Mouse (Mus musculus): ENCODE measurements around the gene Xylt1.

The Xylt1 gene

DNA sequence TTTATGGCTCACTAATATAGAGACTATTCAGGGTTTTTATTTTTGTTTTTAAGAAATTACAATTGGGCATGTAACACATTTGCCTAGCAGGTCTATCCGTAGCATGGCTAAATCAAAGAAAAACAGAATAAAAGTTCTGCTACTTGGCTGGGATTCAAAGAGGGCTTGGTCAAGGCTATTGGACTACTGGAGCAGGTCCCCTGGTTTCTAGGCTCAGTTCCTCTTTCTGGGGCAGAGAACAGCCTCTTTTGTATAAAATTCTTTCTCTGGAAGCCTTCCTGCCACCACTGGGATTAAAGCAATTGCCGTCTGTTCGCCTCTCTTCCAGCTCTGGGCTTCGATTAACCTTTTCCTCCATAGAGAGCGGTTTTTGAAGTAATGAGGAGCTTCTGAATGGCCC lies 100.1 kb downstream of the Xylt1 start:
- no peak for DNase-seq (ENCODE audit: low read depth, low spot score)

DNA sequence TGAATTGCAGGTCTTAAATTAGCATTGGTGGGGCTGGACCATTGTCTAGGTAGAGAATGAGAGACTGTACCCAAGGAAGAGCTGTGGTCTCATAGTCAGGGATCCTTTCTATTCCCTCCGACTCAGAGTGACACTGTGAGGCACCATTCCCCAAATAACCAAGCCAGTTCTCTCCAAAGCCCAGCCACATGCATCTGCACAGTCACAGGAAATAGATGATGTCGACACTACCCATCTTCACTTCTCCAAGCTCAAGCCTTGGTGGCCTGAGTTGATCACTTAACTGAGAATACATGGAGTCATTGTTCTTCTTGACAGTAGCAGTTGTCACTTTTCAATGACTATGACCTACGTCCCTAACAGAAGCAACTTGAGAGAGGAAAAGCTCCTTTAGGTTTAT lies 100.6 kb downstream of the Xylt1 start:
- DNase-seq (ENCODE audit: low read depth, low spot score) = no peak

DNA sequence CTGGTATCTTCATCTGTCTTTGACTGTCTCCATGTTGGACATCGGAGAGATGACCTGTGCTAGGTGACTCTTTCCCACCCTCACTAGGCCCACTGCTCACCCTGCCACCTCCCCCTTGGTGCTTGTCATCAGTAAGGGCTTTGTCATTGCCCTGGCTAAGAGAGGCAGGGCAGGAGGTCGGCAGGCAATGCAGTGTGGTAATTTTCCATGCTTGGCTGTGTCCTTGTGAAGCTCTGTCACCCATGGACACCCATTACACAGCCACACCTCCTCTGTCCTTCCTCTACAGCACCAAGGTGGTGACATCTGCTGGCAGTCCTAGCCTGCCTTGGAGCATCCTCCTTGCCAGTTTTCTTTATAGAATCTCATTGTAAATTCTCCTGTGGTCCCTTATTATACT lies 101.9 kb downstream of the Xylt1 start:
- no peak for DNase-seq (ENCODE audit: low read depth, low spot score)

DNA sequence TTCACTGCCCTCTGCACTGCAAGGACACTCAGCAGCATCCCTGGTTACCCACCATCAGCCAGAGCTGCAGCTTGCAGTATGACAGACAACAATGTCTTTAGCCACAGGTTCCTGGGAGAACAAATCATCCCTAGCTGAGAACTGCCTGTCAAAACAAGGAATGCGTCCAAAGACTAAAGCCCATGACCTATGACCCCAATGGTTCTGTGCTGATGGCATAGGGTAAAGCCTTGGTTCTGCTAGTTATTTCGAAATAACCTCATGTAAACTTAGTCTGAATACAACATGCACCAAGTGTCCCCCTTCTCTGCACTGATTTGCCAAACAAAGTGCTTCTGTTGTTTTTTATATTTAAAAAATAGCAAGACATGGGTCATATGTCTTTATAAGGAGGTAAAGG lies 103.8 kb downstream of the Xylt1 start:
- no peak for DNase-seq (ENCODE audit: low read depth, low spot score)

DNA sequence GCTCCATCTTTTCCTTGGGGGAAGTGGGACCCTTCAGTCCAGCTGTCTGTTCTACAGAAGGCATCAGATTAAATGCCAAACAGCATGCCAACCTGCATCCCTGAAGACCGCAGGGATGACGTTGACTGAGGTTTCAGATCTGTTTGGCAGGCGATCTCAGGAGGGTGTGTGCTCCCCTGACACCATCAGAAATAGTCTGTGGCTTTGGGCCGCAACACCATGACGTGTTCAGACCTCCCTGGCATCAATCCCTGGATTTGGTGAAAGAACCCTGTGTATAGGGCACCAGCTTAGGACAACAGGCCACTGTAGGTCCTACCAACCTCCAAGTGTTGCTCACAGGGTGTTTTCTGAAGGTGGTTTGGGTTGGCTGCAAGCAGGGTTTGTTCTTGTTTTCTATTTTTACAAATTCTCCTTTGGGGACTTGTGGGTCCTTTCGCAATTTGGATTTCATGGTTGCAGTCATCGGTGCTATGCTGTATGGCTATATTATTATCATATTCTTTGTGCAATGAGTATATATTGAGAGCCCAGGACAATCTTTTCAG lies 104.3 kb downstream of the Xylt1 start:
- DNase-seq (ENCODE audit: low read depth, low spot score) = no peak

DNA sequence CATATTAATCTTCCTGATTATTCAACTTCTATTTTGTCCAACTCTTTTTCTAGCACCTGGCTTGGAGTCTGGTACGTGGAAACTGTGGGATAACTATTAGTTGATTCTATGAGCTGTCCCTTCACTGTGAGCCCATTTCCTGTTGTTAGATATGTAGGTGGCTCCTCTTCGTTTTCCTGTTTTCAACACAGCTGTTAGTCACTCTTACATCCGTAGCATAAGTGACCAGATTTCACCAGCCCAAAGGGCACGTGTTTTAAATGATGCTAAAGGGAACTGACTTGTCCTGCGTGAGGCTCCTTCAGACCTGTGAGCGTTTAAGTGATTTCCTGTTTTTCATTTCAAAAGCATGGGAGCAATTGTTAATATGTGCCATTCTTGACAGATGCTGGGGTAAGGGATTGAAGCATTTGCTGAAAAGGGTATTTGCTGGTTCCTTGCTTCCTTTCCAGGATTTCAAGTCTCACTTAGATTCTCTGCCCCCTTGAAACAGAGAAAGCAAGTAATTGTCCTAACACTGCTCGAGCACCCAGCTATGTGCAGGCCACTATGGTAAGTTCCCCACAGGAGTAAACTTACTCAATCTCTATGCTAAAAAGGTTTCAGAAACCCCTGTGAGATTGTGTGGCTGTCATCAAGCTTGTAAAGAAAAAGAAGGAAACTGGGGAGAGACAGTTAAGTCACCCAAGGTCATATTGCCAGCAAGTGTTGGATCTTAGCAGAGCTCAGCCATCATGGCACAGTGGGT lies 105.8 kb downstream of the Xylt1 start:
- DNase-seq (ENCODE audit: low read depth, low spot score) = no peak

DNA sequence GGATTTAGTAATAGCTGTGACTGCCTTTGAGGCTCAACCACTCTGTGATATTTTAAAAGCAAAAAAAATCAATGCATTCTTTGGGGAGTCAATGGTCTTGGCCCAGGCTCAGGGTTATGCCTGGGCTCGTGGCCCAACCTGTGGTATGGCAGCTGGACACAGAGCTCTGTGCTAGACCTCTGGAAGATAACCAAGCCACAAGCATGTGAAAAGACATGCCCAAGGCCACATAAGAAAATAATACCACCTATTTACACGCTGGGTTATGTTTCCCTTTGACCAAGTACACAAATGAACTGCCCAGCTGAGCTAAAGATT lies 106.4 kb downstream of the Xylt1 start:
- no peak for DNase-seq (ENCODE audit: low read depth, low spot score)

DNA sequence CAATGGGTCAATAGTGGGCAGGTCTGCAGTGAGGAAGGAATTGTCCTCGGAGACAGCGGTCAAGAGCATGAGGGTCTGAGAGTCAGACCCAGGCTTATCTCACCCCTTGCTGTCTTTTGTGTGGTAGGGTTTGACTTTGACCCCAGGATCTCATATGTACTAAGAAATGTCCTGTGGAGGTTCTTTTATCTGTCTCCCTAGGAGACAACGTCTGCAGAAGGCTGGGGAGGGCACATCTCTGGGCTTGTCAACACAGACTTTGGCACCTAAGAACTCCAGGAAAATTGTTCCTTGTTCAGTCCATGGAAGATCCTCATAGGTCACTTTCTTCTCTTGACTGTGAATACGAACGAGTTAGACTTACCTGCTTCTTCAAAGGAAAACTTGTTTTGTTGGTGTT lies 109.2 kb downstream of the Xylt1 start:
- no peak for DNase-seq (ENCODE audit: low read depth, low spot score)

DNA sequence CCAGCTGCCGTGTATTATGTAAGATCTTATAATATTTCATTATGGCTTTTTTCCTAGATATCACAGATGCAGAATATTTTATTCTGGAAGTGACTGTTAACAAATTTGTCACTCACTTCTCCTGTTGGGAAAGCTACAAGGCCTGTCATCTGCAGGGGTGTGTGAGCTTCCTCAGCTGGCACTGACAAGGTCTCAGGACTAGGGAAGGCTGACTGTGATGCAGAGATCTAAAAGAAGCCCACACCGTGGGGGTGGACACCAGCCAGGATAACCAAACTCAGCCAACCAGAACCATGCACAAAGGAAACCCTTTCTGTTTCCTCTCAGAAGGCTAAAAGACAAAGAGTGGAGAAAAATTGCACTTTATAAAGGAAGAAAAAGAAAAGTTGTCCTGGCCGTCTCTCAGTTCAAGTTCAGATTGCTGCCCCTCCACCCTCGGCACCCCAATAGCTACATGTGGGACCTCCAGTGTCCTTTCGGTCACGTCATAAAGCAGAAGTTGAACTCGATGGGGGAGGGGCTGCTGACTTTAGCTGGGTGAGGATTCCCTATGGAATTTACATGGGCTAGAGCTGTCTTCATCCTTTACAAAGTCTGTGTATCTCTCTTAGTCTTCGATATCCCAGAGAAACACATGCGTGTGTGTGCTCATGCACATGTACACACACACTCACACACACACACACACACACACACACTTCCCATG lies 109.9 kb downstream of the Xylt1 start:
- DNase-seq (ENCODE audit: low read depth, low spot score) = no peak

DNA sequence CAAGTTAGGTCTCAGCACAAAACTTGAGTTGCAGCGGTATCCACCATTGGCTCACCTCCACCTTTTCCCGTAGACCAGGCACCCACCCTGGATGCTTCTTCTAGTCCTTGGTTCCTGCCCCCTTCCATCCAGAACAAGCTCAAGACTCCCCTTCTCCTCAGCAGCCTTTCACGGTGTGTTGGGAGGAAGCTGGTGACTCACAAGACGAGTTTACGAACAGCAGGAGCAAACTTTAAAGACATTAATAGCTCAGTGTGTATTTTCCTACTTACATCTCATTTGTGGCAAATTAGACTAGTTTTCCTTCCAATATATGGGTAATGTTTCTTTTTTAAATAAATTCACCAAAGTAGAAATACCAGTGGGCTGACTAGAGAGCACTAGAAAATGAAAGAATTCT lies 110.7 kb downstream of the Xylt1 start:
- DNase-seq (ENCODE audit: low read depth, low spot score) = no peak

DNA sequence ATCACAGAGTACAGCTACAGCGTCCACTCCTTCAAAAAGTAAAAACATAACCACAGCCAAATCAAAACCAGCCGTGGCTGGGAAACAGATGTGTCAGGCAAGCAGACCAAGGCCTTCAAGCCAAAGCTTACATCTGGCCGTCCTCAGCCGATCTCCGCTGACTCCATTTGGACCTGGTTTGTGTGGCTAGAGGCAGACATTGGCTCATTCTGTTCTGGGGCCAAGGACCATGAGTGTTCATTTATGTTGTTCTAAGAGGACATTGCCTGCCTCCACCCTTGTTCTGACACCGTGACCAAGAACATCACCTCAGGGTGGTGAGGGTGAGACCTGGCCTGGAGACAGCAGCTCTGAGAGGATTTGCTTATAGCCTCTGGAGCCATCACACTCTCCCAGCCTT lies 113.4 kb downstream of the Xylt1 start:
- DNase-seq (ENCODE audit: low read depth, low spot score) = no peak

DNA sequence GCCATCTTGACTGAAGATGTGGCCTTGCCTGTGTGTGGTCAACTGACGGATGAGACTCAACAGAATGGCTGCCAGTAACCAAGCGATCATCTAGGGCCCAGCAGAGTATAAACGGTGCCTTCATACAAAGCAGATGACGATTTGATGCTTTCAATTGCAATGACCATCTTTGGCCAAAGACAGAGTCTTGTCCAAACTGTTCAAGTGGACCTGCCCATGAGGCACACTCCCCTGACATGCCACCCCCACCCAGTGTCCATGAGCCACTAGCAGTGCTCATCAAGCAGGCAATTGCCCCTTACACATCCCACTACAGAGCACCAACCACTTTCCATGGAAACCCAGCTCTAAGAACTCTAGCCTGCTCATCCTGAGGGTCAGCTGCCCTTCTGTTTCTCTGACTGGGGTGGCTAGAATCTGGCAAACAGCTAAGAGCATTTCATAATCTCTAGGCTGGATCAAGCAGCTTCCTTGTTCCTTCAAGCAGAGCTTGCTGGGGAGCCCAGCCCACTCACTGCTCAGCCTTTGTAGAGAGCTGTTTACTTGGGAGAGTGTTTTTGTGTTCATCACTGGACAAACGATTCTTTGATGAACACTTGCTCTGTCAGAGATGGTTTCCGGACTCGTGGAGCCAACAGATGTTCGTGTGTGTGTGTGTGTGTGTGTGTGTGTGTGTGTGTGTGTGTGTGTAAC lies 114.0 kb downstream of the Xylt1 start:
- no peak for DNase-seq (ENCODE audit: low read depth, low spot score)

DNA sequence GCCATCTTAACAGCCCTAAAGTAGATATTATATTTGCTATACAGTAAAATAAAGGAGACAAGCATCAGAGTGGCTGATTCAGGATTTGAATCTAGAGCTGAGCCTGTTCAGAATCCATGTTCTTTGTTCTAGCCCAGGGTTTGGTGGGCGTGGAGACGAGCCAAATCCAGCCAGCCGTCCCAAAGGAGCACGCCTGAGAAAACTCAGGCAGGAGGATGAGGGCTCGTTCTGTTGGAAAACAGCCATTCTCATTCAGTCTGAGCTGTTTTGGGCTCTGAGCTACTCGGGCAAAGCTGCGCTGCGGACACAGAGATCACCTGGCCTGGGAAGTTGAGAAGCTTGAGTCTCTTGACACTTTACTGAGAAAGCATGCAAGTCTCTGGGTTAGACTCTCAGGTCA lies 115.0 kb downstream of the Xylt1 start:
- no peak for DNase-seq (ENCODE audit: low read depth, low spot score)

DNA sequence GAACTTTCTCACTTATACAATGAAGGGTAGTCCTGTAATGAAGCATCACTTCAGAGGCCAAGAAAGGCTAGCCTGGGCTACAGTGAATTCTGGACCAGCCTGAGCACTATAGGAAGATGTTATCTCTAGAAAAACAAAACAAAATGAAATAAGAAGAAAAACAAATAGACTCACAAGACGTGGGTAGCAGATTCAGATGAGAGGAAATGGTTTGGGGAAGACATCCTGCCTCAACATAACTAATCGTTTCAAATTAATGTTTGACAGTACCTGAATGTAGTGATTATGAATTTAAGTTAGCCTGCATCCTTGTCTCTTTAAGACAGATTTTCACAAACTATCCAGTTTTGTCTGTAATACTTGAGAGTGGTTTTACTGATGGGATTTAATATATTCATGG lies 117.4 kb downstream of the Xylt1 start:
- DNase-seq (ENCODE audit: low read depth, low spot score) = no peak

DNA sequence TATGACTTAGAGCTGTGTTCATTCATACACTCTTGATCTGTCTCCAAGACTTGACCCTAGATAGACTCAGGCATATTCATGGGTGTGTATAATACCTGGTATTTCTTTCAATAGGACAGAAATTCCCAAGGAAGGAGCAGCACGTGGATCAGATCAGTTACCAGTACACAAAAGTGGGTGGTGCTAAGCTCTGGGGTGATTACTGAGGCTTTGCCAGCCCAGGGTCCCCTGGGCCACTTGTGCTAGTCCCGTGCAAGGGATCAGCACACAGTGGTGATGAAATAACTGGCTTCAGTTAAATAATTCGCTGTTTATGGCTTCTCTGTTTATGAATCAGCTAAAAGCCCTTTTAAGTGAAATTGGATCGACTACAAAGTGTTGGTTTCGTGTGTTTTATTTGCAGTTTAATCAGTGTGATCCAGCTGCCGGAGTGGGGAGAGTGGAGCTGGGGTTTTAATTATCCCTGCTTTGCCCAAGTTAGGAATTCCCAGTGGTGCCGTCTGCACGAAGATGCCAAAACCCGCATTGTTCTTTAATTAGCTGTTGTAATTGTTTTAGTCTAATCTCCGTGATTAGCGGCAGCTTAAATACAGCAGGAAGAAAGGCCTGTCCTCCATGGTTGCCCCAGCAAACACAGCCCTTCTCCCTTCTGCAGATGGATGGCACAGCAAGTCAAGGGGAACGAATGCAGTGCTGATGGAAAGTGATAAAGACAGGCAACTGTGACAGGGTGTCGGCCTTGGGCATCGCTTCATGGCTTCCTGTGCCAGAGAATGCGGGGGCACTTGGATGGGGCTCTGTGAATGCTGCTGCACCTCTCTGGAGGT lies 120.8 kb downstream of the Xylt1 start:
- DNase-seq (ENCODE audit: low read depth, low spot score) = no peak

DNA sequence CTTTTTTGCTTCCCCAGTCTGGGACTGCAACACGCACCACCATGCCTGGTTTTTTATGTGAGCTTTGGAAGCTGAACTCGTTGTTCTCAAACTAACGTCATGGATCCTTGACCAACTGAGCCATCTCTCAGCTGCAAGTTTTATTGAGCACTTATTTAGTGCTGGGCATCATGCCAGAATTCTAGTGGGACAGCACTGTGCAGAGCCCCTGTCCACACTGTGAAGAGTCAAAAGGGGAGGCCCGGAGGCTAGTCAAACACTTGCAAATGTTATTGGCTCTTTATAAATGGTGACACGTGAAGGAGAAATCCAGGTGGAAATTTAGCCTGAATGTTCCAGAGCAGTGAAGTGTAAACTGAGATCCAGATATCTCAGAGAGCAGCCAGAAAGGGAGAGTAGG lies 121.6 kb downstream of the Xylt1 start:
- DNase-seq (ENCODE audit: low read depth, low spot score) = no peak

DNA sequence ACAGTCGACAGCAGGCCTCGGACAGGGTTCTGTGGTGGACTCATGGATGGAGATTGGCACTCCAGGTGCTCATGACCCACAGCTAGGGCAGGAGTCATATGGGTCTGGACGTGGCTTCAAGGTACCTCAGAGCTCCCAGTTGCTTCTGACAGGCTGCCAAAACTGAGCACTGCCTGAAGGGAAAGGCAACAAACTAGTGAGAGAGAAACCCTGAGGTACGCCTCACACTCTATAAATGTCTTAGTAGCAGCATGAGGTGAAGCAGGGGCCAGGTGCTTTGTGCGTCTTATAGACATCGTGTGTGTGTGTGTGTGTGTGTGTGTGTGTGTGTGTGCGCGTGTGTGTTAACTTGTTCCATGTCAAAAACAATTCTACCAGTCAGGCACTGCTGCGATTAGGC lies 122.9 kb downstream of the Xylt1 start:
- no peak for DNase-seq (ENCODE audit: low read depth, low spot score)

DNA sequence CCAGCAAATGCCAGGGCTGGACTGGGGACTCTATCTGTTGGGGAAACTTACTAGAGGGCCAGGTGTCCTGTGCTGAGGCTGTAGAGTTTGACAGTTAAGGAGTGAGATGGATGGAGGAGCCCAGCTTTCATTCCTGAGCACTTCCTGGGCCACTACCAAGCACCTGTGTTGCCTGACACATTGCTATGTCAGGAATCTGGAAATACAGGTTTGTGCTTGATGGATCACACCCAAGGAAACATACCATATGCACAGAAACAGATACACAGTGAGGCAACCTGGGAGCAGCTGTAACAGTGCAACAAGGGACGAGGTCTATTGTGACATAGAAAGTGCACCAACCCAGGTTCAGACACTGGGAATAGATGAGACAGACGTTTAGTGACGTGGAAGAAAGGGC lies 125.0 kb downstream of the Xylt1 start:
- DNase-seq (ENCODE audit: low read depth, low spot score) = no peak

DNA sequence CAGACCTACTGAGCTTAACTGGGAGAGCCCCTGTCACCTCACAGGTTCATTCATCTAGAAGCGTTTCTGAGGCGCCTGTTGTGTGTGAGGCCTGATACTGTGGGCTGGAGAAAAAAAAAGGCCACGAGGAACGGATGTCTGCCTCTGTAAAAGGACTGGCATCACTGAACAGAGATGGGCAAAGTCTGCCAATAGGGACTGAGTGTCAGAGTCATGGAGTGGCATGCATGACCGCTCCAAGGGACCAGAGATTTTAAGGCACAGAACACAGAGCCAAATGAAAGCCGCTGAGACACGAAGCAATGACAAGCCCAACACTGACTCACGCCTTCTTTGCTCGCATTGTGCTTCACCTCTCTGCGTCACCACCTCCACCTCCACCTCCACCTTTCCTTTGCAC lies 126.6 kb downstream of the Xylt1 start:
- DNase-seq (ENCODE audit: low read depth, low spot score) = no peak

DNA sequence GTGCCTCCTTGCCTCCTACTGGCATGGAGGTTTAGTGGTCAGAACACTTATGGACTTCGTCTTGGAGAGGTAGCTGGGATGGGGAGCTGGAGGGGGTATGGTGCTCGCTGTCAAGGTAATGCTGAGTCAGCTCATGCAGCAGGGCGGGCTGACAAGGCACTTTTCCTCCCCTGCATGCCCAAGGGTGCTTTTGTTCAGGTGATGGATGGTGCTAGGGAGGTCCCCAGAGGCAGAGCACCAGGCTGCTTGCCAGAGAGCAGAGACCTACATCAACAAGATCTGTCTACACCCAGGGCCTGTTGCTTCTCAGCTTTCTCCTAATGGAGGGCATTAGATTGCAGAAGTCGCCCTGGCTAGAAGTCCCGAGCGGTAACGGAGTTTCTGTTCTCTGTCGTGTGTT lies 127.3 kb downstream of the Xylt1 start:
- DNase-seq (ENCODE audit: low read depth, low spot score) = no peak

DNA sequence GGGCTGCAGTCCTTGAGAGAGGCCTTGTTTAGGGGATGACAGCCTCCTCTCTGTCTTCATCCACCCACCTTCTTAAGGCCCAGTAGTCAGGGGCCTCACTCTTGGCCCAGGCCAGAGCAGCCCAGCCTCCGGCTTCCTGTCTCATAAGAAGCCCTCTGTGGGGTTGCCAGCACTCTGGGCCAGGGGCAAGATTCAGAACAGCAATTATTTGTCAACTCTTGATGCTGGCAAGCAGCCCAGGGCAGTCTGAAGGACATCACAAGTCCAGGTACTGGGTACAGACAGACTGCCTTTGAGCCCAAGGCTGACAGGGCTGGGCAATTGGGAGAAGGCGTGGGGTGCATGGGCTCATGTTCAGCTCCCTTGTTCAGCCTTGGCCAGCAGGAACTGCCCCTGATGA lies 129.3 kb downstream of the Xylt1 start:
- no peak for DNase-seq (ENCODE audit: low read depth, low spot score)

DNA sequence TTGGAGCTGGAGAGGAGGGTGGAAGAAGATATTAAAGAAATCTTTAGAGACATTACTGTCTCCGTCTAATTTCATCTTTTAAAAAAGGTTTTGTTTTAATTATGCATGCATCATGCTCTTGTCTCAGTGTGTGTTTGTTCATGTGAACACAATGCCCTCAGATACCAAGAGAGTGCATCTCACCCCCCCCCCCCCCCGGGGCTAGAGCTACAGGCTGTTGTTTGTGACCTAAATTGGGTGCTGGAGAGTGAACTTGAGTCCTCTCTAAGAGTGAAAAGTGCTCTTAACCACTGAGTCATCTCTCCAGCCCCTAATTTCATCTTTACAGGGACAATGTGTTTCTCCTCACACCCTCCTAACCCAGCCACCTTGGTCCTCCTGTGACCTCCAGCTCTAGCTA lies 131.5 kb downstream of the Xylt1 start:
- no peak for DNase-seq (ENCODE audit: low read depth, low spot score)

Measured in embryo, embryonic 11.5 days (tissue).